Mouse (Mus musculus): ENCODE measurements around the gene Six2.

GRCm38 (mm10) chr17:85680116-85680850 is 7.8 kb downstream of the Six2 start:
- TF ChIP-seq POLR2A (IDR thresholded peaks at IDR 0.05; ENCODE audit: extremely low read depth, insufficient read depth, low read length), result no peak
- no peak for TF ChIP-seq CTCF (IDR thresholded peaks at IDR 0.05; ENCODE audit: low read depth, low read length)

All from liver, adult 2 months (tissue).